Mouse (Mus musculus) layer of hippocampus, adult 2 months (tissue): ENCODE results near the gene Rapgef5. TPM values are rescaled to one million over a fixed set of nuclear protein-coding genes. Genes with fewer than 3 reads are reported as not detected.
A peak's percentile ranks its signal among the peaks of the same experiment; 100 is the strongest.

Source experiments
- DNase-seq, 2 experiments: peaks; one replicate each; pipeline ENCODE4 v3.0.0; 2022; ENCODE audit warnings: low spot score in 2 of 2
- H3K27ac ChIP-seq: fragments of 200-600 bp; 2 replicates; pipeline ENCODE4 v1.8.1; 2022
- H3K4me3 ChIP-seq: fragments of 200-600 bp; 2 replicates; pipeline ENCODE4 v1.8.1; 2022; ENCODE audit warnings: mild to moderate bottlenecking
- CTCF ChIP-seq: fragments of 200-600 bp; conservative IDR thresholded peaks from 2 replicates; pipeline ENCODE4 v1.8.1; 2022; ENCODE audit warnings: antibody characterized with exemption, mild to moderate bottlenecking, moderate library complexity
- total RNA-seq, 2 experiments: library from RNA; stranded (reverse); gene quantifications; 2 replicates each; pipeline ENCODE4 v1.2.3; 2021

Gene Rapgef5
- total RNA-seq, 2 experiments from 2014 or later, result 202 to 211 TPM

- H3K4me3 ChIP-seq, result no peak overlapping the region
- TF ChIP-seq CTCF, result peak; percentile 50
- DNase-seq, result no peak
- no peak overlapping the region for H3K27ac ChIP-seq
Observed at GRCm38 (mm10) chr12:117507772-117508171, 8.5 kb upstream of the Rapgef5 start.

DNA sequence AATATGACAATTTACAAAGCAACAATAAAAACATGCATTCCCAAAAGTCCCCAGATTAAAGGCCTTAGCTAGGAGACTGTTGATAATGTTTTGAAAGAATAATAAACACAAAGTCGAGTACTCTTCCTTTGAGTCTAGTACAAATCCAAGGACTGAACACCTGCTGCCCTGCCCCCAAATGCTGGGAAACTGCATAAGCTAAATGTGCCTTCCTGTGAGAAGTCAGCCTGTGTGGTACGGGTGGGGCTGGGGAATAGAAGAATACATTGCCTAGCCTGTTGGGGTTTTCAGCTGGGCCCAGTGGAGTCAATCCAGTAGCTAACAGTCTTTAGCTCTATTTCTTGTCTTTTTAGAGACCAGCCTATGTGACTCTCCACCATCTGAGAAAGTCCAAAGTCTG lies 6.4 kb upstream of the Rapgef5 start:
- H3K4me3 ChIP-seq, result no peak overlapping the region
- no peak for TF ChIP-seq CTCF
- DNase-seq, result no peak
- no peak overlapping the region for H3K27ac ChIP-seq

GRCm38 (mm10) chr12:117512468-117512867 lies 3.8 kb upstream of the Rapgef5 start:
- no peak overlapping the region for H3K27ac ChIP-seq
- H3K4me3 ChIP-seq, result no peak overlapping the region
- DNase-seq, result no peak
- no peak for TF ChIP-seq CTCF

DNA sequence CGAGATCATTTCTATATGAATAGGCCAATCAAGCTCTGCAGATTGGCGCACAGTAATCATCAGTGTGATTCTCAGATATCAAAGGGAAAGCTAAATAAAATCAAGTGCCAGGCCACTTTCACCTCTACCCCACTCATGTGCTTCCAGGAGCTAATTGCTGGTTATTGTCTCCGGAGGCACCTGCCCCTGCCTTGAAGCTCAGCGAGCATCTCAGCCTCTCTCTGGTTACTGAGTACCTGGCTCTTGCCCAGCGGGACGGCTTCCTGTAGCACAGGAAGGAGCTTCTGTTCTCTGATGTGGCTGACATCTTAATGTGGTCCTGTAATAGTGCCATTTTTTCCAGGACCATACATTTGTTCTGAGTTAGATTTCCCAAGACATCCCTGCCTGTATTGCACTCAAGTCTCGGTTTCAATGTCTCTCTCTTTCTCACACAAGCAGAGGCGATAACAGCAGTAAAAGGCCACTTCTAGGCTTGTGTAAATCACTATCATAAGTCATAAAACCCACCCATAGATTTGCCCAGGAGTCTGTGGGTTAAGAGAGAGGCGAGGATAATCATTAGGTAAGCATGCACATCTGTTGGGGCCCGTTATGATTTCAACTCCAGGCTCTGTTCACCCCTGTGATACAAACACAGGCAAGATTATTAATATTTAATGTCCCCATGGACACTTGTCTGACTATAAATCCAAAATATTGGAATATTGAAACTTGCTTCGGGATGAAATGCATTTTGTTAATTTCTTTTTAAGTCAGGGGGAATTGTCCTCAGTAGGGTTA lies 2.9 kb upstream of the Rapgef5 start:
- no peak overlapping the region for H3K27ac ChIP-seq
- TF ChIP-seq CTCF, result no peak
- no peak for DNase-seq
- H3K4me3 ChIP-seq, result no peak overlapping the region

GRCm38 (mm10) chr12:117517275-117517936 lies 1.1 kb downstream of the Rapgef5 start:
- H3K4me3 ChIP-seq, result no peak overlapping the region
- H3K27ac ChIP-seq, result no peak overlapping the region
- TF ChIP-seq CTCF, result no peak
- no peak for DNase-seq

DNA sequence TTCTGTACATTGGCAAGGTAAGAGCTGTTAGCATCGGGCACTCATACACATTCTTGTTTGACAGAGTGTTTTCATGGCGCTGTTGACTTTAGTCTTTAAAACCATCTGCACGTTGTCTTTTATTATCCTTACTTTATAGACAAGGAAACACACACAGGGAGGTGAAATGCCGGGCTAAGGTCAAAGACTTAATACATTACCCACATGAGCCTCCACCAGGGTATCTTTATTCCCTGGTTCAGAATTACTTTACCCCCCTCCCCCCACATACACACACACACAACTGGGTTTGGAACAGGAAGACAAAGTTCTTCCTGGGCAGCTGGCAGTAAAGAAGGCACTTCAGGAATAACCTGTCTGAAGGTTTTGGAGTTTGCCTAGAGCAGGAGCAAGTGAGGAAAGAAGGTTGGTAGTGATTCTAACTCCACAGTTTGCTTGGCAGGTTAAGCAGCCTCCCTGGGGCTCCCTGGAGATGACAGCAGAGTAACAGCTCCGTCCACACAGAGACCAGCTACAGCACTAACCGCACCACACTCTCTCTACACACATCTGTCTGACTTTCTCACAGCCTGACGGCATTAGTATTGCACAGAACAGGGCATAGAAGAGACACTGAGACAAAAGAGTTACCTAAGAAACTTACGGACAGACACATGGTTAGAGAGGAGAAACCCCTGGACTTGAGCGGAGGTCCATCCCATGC lies 8.2 kb downstream of the Rapgef5 start:
- H3K27ac ChIP-seq, result no peak overlapping the region
- no peak for DNase-seq
- no peak overlapping the region for H3K4me3 ChIP-seq
- TF ChIP-seq CTCF, result no peak

- H3K27ac ChIP-seq, result peak overlapping the region; percentile 73
- DNase-seq, result no peak
- no peak overlapping the region for H3K4me3 ChIP-seq
- TF ChIP-seq CTCF, result no peak
Observed at GRCm38 (mm10) chr12:117527889-117528288, 11.6 kb downstream of the Rapgef5 start.

DNA sequence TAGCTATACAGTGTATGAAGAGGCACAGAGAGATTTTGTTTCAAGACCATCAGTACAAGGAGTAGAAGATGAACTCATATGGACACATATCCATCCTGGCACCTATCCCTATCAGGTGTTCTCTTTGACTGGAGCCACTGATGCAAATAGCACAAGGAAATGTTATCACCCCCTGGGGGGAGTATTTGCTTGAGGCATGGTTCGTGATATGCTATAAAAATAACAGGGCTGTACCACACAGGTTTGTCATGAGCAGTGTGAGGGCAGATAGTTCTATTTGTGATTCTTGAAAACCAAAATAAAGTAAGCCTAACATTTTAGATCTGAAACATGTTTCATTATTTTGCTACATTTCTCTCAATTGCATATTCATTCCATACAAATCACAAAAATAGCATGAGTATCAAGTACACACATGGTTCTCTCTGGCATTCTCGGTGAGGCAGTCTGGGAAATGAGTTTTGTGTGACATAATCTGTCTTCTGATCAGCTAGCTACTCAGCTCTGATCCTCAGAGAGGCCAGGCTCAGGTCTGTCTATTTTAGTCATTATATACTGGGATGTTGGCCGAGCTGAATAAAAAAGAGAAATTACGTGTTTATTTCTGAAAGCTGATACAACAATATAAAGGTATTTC lies 12.3 kb downstream of the Rapgef5 start:
- no peak overlapping the region for H3K4me3 ChIP-seq
- no peak for TF ChIP-seq CTCF
- DNase-seq, result peak in 1 of 2 experiments; percentile 30
- peak overlapping the region; percentile 73 for H3K27ac ChIP-seq

DNA sequence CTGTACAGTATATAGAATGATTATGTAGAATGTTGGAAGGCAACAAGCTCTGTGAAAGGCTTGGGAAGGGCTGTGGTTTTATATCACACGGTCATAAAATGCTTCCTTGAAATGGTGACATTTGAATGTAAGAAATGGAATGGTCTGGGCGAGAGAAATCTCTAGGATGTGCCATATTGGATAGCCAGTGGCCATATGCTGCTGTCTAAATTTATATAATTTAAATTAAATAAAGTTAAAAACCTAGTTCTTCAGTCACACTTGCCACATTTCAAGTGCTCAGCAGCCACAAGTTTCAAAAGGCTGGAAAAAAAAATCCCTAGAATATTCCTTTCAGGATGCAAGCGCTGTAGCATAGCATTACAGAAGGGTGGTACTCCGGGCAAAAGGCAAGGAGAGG lies 14.8 kb downstream of the Rapgef5 start:
- no peak for DNase-seq
- no peak for TF ChIP-seq CTCF
- Histone ChIP-seq H3K27ac (no peak overlapping the region), H3K4me3 (no peak overlapping the region)

- peak in 1 of 2 experiments; percentile 24 for DNase-seq
- Histone ChIP-seq H3K27ac (peak overlapping the region; percentile 85), H3K4me3 (peak overlapping the region; percentile 72)
- no peak for TF ChIP-seq CTCF
Observed at GRCm38 (mm10) chr12:117533176-117534086, 17.2 kb downstream of the Rapgef5 start.

GRCm38 (mm10) chr12:117534087-117534751 lies 17.9 kb downstream of the Rapgef5 start:
- DNase-seq, result peak; percentile 39 to 46
- peak; percentile 64 for TF ChIP-seq CTCF
- Histone ChIP-seq H3K4me3 (peak overlapping the region; percentile 72), H3K27ac (peak overlapping the region; percentile 85)

DNA sequence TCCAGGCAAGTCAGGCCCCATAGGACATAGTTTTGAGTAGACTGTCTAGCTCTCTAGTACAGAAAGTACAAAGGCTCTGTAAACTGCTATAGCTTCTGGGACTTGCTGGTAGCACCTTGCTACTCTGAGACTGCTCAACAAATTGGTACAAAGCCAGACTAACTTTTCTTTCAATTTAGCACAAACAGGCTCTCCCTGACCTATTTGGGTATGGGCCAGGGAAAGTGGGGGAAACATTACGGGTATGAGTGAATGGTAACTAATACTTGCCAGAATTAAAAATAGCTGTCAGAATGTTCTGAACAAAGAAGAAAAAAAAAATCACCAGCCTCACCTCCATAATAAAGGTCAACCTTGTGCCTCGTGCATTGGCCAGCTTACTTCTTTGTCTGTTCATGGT lies 24.1 kb downstream of the Rapgef5 start:
- no peak for DNase-seq
- no peak for TF ChIP-seq CTCF
- H3K4me3 ChIP-seq, result no peak overlapping the region
- no peak overlapping the region for H3K27ac ChIP-seq
